Mouse (Mus musculus): Measurements from ENCODE around the gene Itgav.
A peak's percentile ranks its signal among the peaks of the same experiment; 100 is the strongest.

Itgav gene

DNA sequence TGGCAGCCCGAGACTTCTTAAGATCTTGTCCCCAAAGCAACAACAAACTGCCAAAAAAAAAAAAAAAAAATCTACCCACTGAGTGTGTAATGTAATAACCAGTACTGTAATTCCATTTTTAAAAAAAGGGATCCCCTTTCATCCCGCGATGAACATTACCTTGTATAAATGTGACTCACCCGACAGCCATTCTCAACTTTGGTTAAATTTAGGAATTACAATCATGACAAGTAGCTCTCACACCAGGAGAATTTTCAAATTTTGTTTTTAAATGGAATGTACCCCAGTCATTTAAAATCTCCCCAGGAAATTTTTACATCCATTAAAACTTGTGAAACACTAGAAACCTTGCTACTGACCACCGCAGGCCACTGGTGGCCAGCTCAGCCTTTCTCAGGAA lies 10.3 kb upstream of the Itgav start:
- DNase-seq, result no peak

- DNase-seq, result peak; percentile 14 to 32
Observed at GRCm38 (mm10) chr2:83714783-83715182, 9.4 kb upstream of the Itgav start.

DNA sequence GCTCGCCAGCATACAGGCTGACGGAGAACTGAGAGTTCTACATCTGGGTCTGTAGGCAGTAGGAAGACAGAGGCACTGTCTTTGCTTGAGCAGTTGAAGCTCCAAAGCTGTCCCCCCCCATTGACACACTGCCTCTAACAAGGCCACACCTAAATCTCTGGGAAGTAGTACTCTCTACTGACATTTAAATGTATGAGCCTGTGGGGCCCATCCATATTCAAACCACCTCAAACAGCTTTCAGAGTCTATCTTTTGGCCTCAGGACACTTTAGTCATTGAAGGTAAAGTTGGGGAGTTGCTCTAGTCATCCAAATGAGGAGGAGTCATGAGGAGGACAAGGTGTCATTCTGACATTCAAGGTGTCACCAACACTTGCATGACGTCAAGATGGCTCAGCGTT lies 5.9 kb upstream of the Itgav start:
- no peak for DNase-seq

DNA sequence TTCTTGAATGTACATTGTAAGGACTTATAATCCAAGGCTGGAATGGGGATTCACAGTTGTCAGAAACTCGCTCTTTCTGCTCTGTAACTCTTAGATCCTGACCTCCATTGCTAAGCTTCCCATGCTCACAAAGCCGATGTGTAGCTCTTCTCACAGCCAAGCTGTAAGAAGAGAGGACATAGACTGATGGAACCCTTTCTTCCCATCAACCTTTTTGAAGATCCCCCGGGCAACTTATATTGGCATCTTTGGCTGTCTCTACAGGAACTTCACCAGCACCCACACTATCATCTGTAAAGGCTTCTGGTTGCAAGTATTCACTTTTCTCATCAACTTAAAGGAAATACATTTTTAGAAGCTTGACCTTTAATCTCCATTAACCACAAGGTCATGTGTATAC lies 2.6 kb upstream of the Itgav start:
- no peak for DNase-seq

DNA sequence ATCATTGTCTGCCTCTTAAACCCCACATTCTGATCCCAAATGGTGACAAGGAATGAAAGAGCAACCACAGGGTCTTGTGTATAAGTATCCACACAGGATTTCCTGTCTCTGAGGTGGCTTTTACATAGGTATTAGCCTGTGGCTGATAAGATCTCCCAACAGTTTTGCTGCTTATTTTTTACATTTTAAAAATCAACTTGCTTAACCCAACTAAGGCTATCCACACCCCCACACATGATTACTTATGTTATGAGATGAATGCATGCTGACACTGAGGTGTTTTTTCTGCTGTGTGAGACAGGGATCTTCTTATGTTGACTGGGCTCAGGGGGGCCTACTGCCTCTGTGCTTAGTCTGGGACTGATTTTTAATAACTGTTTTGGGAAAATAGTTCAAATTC lies 1.3 kb upstream of the Itgav start:
- DNase-seq, result no peak

GRCm38 (mm10) chr2:83723346-83723745 lies 851 bp upstream of the Itgav start:
- DNase-seq, result no peak

DNA sequence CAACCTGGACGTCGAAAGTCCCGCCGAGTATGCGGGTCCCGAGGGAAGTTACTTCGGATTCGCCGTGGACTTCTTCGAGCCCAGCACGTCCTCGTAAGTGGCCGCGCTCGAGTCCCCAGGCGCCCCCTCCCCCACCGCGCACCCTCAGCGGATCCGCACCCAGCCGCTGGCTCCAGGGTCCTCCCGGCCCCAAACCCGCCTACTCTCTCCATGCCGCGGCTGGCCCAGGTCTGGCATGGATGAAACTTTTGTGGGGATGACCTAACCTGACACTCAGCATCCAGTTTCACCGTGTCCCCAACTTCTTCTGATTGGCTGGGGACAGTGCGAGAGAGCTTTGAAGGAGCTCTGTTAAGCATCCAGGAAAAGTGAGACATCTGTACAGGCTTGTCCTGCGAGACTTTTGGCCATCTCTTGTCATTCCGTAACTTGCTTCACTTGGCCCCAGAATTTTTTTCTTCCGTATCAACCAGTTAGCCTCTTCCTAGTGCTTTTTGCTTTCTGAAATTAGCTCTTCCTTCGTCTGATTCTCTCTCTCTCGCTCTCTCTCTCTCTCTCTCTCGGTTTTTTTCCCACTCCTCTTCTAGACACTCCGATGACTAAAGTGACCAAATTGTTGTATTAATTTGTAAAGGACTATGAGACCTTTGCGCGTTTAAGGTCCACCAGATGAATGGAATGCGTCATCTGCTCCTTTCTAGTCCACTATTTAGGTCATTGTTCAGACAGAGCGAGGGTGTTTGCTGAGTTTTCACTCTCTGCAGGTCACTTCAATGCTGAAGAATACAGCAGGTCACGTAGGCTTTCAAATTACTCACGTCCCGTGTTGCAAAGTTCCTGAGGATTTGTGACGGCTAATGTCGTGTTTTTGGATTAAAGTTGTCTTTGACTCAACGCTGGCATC lies 882 bp downstream of the Itgav start:
- peak; percentile 29 to 59 for DNase-seq

- DNase-seq, result no peak
Observed at GRCm38 (mm10) chr2:83725796-83726195, 1.6 kb downstream of the Itgav start.

DNA sequence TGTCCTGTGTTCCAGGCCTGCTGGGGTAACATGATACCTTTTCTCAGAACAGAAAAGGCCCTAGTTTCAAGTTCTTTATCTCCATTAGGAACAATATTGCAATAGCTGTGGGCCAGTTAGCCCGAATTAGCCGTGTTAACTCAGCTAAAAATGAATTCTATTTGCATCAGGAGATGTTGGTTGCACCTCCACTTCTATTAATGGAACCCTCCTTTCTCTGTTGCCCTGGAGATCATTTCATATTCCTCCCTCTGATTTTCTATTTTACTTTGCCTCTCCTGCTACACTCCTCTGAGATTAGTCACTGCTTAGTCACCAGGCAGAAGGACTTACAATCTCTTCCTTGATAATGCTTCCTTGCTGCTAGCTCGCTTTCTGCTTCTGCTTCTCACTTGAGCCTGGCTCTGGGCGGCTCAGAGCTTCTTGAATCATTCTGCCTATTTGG lies 4.1 kb downstream of the Itgav start:
- DNase-seq, result no peak

GRCm38 (mm10) chr2:83729339-83729738 lies 5.1 kb downstream of the Itgav start:
- peak in 1 of 2 experiments; percentile 21 for DNase-seq

DNA sequence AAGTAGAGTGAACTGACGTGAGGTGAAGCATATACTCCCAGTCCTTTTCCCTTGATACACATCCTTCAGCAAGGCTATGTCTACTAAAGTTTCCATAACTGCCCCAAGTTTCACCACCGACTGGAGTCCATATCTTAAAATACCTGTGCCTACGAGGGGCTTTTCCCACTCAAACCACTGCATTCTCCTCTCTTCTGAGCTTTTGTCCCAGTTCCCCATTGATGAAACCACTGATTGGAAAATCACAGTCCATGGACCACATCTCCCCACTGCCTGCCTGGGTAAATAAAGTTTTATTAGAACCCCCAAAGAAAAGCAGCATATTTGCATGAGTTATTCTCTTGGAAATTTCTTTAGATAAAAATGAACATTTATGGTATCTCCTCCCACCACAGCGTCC lies 8.7 kb downstream of the Itgav start:
- DNase-seq, result no peak

DNA sequence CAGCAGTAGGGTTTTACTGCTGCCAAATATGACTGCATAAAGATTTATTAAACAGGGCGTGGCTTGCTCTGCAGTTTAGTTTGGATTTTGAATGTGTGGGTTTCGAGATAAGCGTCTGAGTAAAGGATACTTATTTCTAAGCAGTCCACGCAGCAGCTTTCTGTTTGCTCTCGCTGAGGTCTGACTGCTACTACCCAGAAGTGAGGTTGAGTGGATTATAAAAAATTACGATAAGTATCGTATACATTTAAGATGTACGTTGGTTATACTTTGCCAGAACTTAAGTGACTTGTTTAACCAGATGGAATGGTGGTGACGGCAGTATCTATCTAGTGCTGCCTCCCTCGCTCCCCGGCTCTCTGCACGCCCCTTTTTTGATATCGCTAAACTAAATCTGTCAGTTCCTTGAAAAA lies 9.8 kb downstream of the Itgav start:
- no peak for DNase-seq

GRCm38 (mm10) chr2:83735276-83735675 lies 11.1 kb downstream of the Itgav start:
- no peak for DNase-seq

DNA sequence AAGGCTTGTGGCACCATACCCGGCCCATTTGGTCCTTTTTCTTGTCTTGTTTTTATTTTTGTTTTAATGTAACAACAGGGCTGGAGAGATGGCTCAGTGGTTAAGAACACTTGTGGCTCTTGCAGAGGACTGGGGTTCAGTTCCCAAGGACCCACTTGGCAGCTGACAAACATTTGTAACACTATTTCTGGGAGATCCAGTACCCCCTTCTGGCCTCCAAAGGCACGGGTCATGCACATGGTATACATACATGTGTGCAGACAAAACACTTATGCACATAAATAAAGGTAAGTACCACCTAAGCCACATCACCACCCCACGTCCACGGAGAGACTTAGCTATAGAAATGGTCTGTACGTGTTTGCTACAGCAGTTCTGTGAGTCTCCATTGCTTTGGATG lies 12.6 kb downstream of the Itgav start:
- no peak for DNase-seq

DNA sequence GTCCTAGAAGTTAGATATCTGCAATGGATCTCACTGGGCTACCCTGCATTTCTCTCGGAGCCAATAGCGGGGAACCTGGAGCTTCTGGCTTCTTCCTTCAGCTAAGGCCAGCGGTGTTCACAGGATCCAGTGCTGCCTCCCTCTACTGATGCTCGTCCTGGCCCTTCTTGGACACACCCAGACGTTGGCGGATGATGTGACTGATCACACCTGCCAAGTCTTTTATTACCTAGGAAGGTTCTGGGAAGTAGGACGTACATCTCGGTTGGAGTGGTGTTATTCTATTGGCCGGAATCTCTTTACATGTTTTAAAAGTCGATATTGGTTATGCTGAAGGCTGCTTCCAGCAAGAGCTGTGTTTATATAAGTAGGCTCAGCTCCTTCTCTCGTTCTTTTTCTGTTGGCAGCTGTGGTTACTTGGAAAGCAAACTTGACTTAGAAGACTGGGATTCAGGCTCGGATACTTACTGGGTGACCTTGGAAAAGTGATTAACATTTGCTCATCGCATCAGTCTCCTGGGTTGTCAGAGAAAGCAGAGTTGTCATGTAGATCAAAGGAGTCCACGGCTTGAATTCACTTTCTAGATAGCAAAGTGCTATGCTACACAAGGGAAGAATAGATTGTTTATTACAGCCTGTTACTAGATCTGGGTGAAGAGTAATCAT lies 14.5 kb downstream of the Itgav start:
- no peak for DNase-seq

DNA sequence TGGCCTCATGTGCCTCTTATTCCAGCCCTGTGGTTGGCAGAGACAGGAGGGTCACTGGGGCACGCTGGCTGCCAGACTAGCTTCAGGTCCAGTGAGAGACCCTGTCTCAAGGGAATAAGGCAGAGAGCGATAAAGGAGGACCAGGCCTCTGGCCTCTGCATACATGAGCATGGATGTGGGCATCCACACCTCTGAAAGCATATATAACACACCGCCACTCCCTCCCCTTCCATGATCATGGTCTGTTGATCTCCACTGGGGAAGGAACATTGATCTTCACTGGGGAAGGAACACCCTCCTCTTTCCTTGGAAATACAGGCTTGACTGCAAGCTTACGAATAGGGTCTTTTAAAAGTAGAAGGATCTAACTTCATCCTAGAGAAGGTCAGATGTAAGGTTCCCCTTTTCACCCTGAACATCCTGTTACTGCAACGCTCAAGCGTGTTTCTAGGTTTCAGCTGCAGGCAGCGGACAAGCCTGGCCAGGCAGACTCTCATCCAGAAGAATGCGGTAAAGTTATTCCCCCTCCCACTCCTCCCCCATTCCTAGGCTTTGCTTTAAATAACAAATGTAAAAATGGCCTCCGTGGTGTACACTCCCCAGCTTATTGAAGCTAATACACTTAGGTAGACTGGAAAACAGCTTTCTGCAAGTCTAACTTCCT lies 15.4 kb downstream of the Itgav start:
- DNase-seq, result no peak

DNA sequence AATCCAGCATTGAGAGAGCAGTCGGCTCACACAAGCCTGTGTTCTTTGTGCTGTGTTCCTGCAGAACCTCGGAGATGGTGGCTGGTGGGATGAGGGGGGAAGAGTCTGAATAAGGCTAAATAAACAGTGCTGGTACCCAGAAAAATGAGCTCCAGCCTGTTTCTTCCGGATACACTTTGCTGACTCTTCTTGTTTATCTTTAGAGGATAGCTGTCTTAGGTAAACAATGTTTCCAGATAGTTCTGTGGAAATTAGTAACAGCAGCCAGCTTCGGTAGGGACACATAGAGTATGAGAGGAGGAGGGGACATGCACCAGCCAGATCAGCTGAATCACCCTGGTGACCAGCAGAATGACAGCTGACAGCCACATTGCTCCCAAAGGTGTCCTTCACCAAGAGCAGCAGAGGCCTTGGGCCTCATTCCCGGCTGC lies 16.4 kb downstream of the Itgav start:
- no peak for DNase-seq

DNA sequence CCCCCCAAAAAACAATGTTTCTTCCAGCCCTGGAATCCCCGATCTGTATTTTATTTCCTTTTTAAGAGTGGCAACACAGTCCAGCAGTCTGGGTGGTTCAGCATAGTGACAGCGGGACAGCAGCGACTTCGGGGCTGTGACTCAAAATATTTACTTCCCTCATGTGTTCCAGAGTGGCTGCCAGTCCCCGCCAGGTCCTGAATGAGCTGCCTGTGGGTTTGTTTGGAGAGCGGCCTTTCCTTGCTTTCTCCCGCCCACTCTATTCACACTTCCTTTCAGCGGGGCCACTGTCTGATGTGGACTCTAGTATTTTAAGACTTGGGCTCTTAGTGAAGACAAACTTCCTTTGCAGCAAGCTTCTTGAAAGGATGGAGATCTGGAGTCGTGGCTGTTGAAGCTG lies 18.0 kb downstream of the Itgav start:
- DNase-seq, result no peak

GRCm38 (mm10) chr2:83742836-83743235 lies 18.6 kb downstream of the Itgav start:
- no peak for DNase-seq

DNA sequence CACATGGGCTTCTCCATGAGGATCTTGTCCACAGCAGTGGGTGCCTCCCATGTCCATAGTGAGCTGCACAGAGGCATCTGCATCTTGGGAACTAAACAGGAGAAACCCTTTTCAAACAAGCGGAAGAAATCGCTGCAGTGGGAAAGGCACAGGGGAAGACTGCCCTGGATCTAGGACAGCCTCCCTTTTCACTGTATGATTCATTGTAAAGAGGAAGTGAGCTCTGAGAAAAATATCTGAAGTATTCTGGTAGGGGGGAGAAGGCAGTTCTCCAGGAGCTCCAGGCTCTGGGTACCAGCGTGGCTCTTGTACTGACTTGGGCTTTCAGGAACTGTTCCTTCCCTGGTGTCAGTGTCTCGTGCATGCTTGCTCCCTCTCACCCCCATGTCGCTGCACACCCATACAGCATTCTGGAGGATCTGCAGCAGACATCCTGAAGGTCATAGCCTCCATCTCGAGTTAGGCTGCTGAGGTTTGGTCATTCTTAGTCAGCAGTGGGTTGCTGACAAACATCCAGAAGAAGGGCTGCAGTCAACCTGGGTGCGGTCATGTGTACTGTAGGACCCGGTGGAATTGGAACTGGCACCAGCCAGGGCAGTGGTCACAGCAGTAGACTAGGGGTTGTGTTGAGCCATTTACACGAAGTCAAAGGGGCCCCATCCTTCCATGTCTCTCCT lies 20.2 kb downstream of the Itgav start:
- DNase-seq, result no peak

- DNase-seq, result no peak
Observed at GRCm38 (mm10) chr2:83745257-83745656, 21.1 kb downstream of the Itgav start.

DNA sequence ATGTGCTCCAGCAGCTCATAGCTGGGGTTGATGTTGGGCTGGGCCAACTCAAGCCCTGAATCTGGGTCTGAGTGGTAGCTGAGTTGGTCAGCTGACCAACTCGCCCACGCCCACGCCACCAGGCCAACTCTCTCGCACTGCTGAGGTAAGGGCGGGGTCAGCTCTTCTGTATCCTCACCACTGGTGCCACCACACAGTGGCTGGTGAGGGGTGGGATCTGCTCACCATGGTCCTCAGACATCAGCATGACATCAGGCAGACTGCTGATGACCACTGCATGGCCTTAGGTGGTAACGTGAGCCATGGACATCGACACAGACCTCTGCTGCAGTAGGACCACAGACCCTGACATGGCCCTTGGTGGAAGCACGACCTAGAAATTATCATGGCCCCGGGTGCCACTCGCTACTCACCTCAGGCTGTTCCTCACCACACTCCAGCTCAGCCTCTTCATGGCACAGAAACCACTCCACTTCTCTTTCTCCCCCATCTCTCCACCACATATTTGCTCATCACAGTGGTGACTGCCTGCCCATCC lies 24.5 kb downstream of the Itgav start:
- DNase-seq, result no peak

- no peak for DNase-seq
Observed at GRCm38 (mm10) chr2:83753008-83753407, 28.8 kb downstream of the Itgav start.
